Mouse (Mus musculus) G1E-ER4 (cell line): ENCODE data around the gene Smyd1. TPM values are rescaled to one million over a fixed set of nuclear protein-coding genes. Genes with fewer than 3 reads are reported as not detected.

Source experiments
- GATA1 ChIP-seq: IDR thresholded peaks from one replicate; pipeline ENCODE4 v1.8.0; 2012; ENCODE audit warnings: low read length, inconsistent platforms
- polyA plus RNA-seq: library from polyadenylated mRNA; stranded (reverse); fragments of >175 nt; gene quantifications from 2 replicates; pipeline ENCODE4 v1.2.3, GENCODE M21; 2012

The Smyd1 gene
- polyA plus RNA-seq: 0.04 TPM in 1 of 2 replicates, not detected in the other

GRCm38 (mm10) chr6:71321826-71322283, at the start of gene Smyd1:
Gene Smyd1, minus strand, starts transcription at chr6:71322233.
- TF ChIP-seq GATA1: no peak

- TF ChIP-seq GATA1: no peak
These were observed 49.1 kb upstream of the Smyd1 start for GRCm38 (mm10) chr6:71371085-71371605.

- TF ChIP-seq GATA1: no peak
These were observed 47.4 kb upstream of the Smyd1 start for GRCm38 (mm10) chr6:71369416-71369815.

GRCm38 (mm10) chr6:71363995-71364394, 42.0 kb upstream of the Smyd1 start:
- no peak for TF ChIP-seq GATA1

- no peak for TF ChIP-seq GATA1
These were observed 39.2 kb upstream of the Smyd1 start for GRCm38 (mm10) chr6:71361156-71361670.

GRCm38 (mm10) chr6:71360751-71361150, 38.7 kb upstream of the Smyd1 start:
- no peak for TF ChIP-seq GATA1

GRCm38 (mm10) chr6:71360221-71360620, 38.2 kb upstream of the Smyd1 start:
- no peak for TF ChIP-seq GATA1

- TF ChIP-seq GATA1: no peak
These were observed 35.5 kb upstream of the Smyd1 start for GRCm38 (mm10) chr6:71357493-71357892.

- TF ChIP-seq GATA1: no peak
These were observed 31.7 kb upstream of the Smyd1 start for GRCm38 (mm10) chr6:71353722-71354121.

GRCm38 (mm10) chr6:71352866-71353427, 30.9 kb upstream of the Smyd1 start:
- TF ChIP-seq GATA1: no peak

GRCm38 (mm10) chr6:71352201-71352600, 30.2 kb upstream of the Smyd1 start:
- TF ChIP-seq GATA1: no peak

GRCm38 (mm10) chr6:71351201-71351600, 29.2 kb upstream of the Smyd1 start:
- TF ChIP-seq GATA1: no peak

- TF ChIP-seq GATA1: no peak
These were observed 26.0 kb upstream of the Smyd1 start for GRCm38 (mm10) chr6:71348006-71348405.

GRCm38 (mm10) chr6:71341179-71341578, 19.1 kb upstream of the Smyd1 start:
- TF ChIP-seq GATA1: no peak

GRCm38 (mm10) chr6:71339351-71339750, 17.3 kb upstream of the Smyd1 start:
- no peak for TF ChIP-seq GATA1

- no peak for TF ChIP-seq GATA1
These were observed 16.9 kb upstream of the Smyd1 start for GRCm38 (mm10) chr6:71338941-71339340.

GRCm38 (mm10) chr6:71337666-71338065, 15.6 kb upstream of the Smyd1 start:
- no peak for TF ChIP-seq GATA1
